Mouse (Mus musculus): ENCODE data around the gene Tgfbr2. TPM values are rescaled to one million over a fixed set of nuclear protein-coding genes. Genes with fewer than 3 reads are reported as not detected.

Tgfbr2 gene
- polyA plus RNA-seq, 1 experiment from 2014 or later, result 39.4 TPM

GRCm38 (mm10) chr9:116090296-116090695, 84.9 kb downstream of the Tgfbr2 start:
- no peak overlapping the region for H3K4me3 ChIP-seq (ENCODE audit: low read depth, low read length)
- H3K9me3 ChIP-seq (ENCODE audit: control insufficient read depth, low read length), result no peaks in the 10 kb centered on the region
- no peak overlapping the region for H3K27ac ChIP-seq (ENCODE audit: low read depth)
- H3K4me1 ChIP-seq (replicated peaks; ENCODE audit: control insufficient read depth, insufficient read depth, low read length), result peaks cover 11% of the 10 kb centered on the region
- peaks cover 44% of the 10 kb centered on the region for H3K36me3 ChIP-seq (ENCODE audit: control insufficient read depth, insufficient read depth, low read length)
- H3K9ac ChIP-seq (ENCODE audit: low read length), result no peak overlapping the region
- WGBS, result 89% methylated on average over 9 of the region's 9 CpGs
- no peak for ATAC-seq (replicated peaks; ENCODE audit: low FRiP score, low TSS enrichment, low read depth)
- no peaks in the 10 kb centered on the region for H3K27me3 ChIP-seq (replicated peaks; ENCODE audit: control insufficient read depth, insufficient read depth, low read length)
- no peak overlapping the region for H3K4me2 ChIP-seq (ENCODE audit: low read length)
- DNase-seq (ENCODE audit: low spot score), result no peak

- Histone ChIP-seq H3K9me3 (ENCODE audit: control insufficient read depth, low read length) (no peaks in the 10 kb centered on the region), H3K36me3 (ENCODE audit: control insufficient read depth, insufficient read depth, low read length) (peaks cover 44% of the 10 kb centered on the region), H3K4me3 (ENCODE audit: low read depth, low read length) (no peak overlapping the region), H3K27me3 (replicated peaks; ENCODE audit: control insufficient read depth, insufficient read depth, low read length) (no peaks in the 10 kb centered on the region), H3K9ac (ENCODE audit: low read length) (no peak overlapping the region), H3K4me1 (replicated peaks; ENCODE audit: control insufficient read depth, insufficient read depth, low read length) (peaks cover 11% of the 10 kb centered on the region), H3K27ac (ENCODE audit: low read depth) (no peak overlapping the region), H3K4me2 (ENCODE audit: low read length) (no peak overlapping the region)
- no peak for ATAC-seq (replicated peaks; ENCODE audit: low FRiP score, low TSS enrichment, low read depth)
- WGBS, result 91% methylated on average over 9 of the region's 9 CpGs
- DNase-seq (ENCODE audit: low spot score), result no peak
Measured at GRCm38 (mm10) chr9:116088912-116089311, 86.2 kb downstream of the Tgfbr2 start.

- Histone ChIP-seq H3K9me3 (ENCODE audit: control insufficient read depth, low read length) (no peaks in the 10 kb centered on the region), H3K9ac (ENCODE audit: low read length) (no peak overlapping the region), H3K36me3 (ENCODE audit: control insufficient read depth, insufficient read depth, low read length) (peaks cover 40% of the 10 kb centered on the region), H3K4me1 (replicated peaks; ENCODE audit: control insufficient read depth, insufficient read depth, low read length) (peaks cover 10% of the 10 kb centered on the region), H3K27ac (ENCODE audit: low read depth) (no peak overlapping the region), H3K4me3 (ENCODE audit: low read depth, low read length) (no peak overlapping the region), H3K4me2 (ENCODE audit: low read length) (no peak overlapping the region), H3K27me3 (replicated peaks; ENCODE audit: control insufficient read depth, insufficient read depth, low read length) (no peaks in the 10 kb centered on the region)
- DNase-seq (ENCODE audit: low spot score) (peak; percentile 81), ATAC-seq (replicated peaks; ENCODE audit: low FRiP score, low TSS enrichment, low read depth) (no peak)
- 32% methylated on average over 5 of the region's 5 CpGs for WGBS
Measured at GRCm38 (mm10) chr9:116087880-116088279, 87.3 kb downstream of the Tgfbr2 start.

GRCm38 (mm10) chr9:116087263-116087662, 87.9 kb downstream of the Tgfbr2 start:
- Histone ChIP-seq H3K27ac (ENCODE audit: low read depth) (no peak overlapping the region), H3K4me1 (replicated peaks; ENCODE audit: control insufficient read depth, insufficient read depth, low read length) (peaks cover 5% of the 10 kb centered on the region), H3K9me3 (ENCODE audit: control insufficient read depth, low read length) (no peaks in the 10 kb centered on the region), H3K36me3 (ENCODE audit: control insufficient read depth, insufficient read depth, low read length) (peaks cover 34% of the 10 kb centered on the region), H3K9ac (ENCODE audit: low read length) (no peak overlapping the region), H3K4me2 (ENCODE audit: low read length) (no peak overlapping the region), H3K4me3 (ENCODE audit: low read depth, low read length) (no peak overlapping the region), H3K27me3 (replicated peaks; ENCODE audit: control insufficient read depth, insufficient read depth, low read length) (no peaks in the 10 kb centered on the region)
- DNase-seq (ENCODE audit: low spot score) (no peak), ATAC-seq (replicated peaks; ENCODE audit: low FRiP score, low TSS enrichment, low read depth) (no peak)
- 89% methylated on average over 5 of the region's 5 CpGs for WGBS

GRCm38 (mm10) chr9:116085999-116086398, 89.2 kb downstream of the Tgfbr2 start:
- H3K9me3 ChIP-seq (ENCODE audit: control insufficient read depth, low read length), result no peaks in the 10 kb centered on the region
- H3K9ac ChIP-seq (ENCODE audit: low read length), result no peak overlapping the region
- ATAC-seq (replicated peaks; ENCODE audit: low FRiP score, low TSS enrichment, low read depth) (no peak), DNase-seq (ENCODE audit: low spot score) (no peak)
- H3K27ac ChIP-seq (ENCODE audit: low read depth), result no peak overlapping the region
- no peak overlapping the region for H3K4me2 ChIP-seq (ENCODE audit: low read length)
- peaks cover 28% of the 10 kb centered on the region for H3K36me3 ChIP-seq (ENCODE audit: control insufficient read depth, insufficient read depth, low read length)
- no peak overlapping the region for H3K4me3 ChIP-seq (ENCODE audit: low read depth, low read length)
- 70% methylated on average over 6 of the region's 6 CpGs for whole genome bisulfite sequencing
- H3K27me3 ChIP-seq (replicated peaks; ENCODE audit: control insufficient read depth, insufficient read depth, low read length), result no peaks in the 10 kb centered on the region
- H3K4me1 ChIP-seq (replicated peaks; ENCODE audit: control insufficient read depth, insufficient read depth, low read length), result no peaks in the 10 kb centered on the region

- 85% methylated on average over 12 of the region's 12 CpGs for WGBS
- Histone ChIP-seq H3K9ac (ENCODE audit: low read length) (no peak overlapping the region), H3K4me1 (replicated peaks; ENCODE audit: control insufficient read depth, insufficient read depth, low read length) (no peaks in the 10 kb centered on the region), H3K36me3 (ENCODE audit: control insufficient read depth, insufficient read depth, low read length) (peaks cover 12% of the 10 kb centered on the region), H3K27me3 (replicated peaks; ENCODE audit: control insufficient read depth, insufficient read depth, low read length) (no peaks in the 10 kb centered on the region), H3K9me3 (ENCODE audit: control insufficient read depth, low read length) (no peaks in the 10 kb centered on the region), H3K4me2 (ENCODE audit: low read length) (no peak overlapping the region), H3K27ac (ENCODE audit: low read depth) (no peak overlapping the region), H3K4me3 (ENCODE audit: low read depth, low read length) (no peak overlapping the region)
- ATAC-seq (replicated peaks; ENCODE audit: low FRiP score, low TSS enrichment, low read depth) (no peak), DNase-seq (ENCODE audit: low spot score) (no peak)
Measured at GRCm38 (mm10) chr9:116084324-116084931, 90.7 kb downstream of the Tgfbr2 start.

- Histone ChIP-seq H3K27me3 (replicated peaks; ENCODE audit: control insufficient read depth, insufficient read depth, low read length) (no peaks in the 10 kb centered on the region), H3K9ac (ENCODE audit: low read length) (no peak overlapping the region), H3K9me3 (ENCODE audit: control insufficient read depth, low read length) (no peaks in the 10 kb centered on the region), H3K36me3 (ENCODE audit: control insufficient read depth, insufficient read depth, low read length) (peaks cover 6% of the 10 kb centered on the region), H3K27ac (ENCODE audit: low read depth) (no peak overlapping the region), H3K4me1 (replicated peaks; ENCODE audit: control insufficient read depth, insufficient read depth, low read length) (no peaks in the 10 kb centered on the region), H3K4me3 (ENCODE audit: low read depth, low read length) (no peak overlapping the region), H3K4me2 (ENCODE audit: low read length) (no peak overlapping the region)
- no peak for DNase-seq (ENCODE audit: low spot score)
- no peak for ATAC-seq (replicated peaks; ENCODE audit: low FRiP score, low TSS enrichment, low read depth)
- 91% methylated on average over 8 of the region's 8 CpGs for WGBS
Measured at GRCm38 (mm10) chr9:116083726-116084323, 91.3 kb downstream of the Tgfbr2 start.

GRCm38 (mm10) chr9:116083300-116083699, 91.9 kb downstream of the Tgfbr2 start:
- H3K36me3 ChIP-seq (ENCODE audit: control insufficient read depth, insufficient read depth, low read length), result 0 out of 2 replicates have a peak, but pooled peaks cover under 1% of the 10 kb centered on the region
- no peaks in the 10 kb centered on the region for H3K9me3 ChIP-seq (ENCODE audit: control insufficient read depth, low read length)
- H3K4me3 ChIP-seq (ENCODE audit: low read depth, low read length), result no peak overlapping the region
- DNase-seq (ENCODE audit: low spot score) (no peak), ATAC-seq (replicated peaks; ENCODE audit: low FRiP score, low TSS enrichment, low read depth) (no peak)
- H3K27me3 ChIP-seq (replicated peaks; ENCODE audit: control insufficient read depth, insufficient read depth, low read length), result no peaks in the 10 kb centered on the region
- H3K9ac ChIP-seq (ENCODE audit: low read length), result no peak overlapping the region
- no peak overlapping the region for H3K27ac ChIP-seq (ENCODE audit: low read depth)
- WGBS, result 89% methylated on average over 5 of the region's 5 CpGs
- no peak overlapping the region for H3K4me2 ChIP-seq (ENCODE audit: low read length)
- no peaks in the 10 kb centered on the region for H3K4me1 ChIP-seq (replicated peaks; ENCODE audit: control insufficient read depth, insufficient read depth, low read length)

GRCm38 (mm10) chr9:116081781-116082180, 93.4 kb downstream of the Tgfbr2 start:
- no peaks in the 10 kb centered on the region for H3K36me3 ChIP-seq (ENCODE audit: control insufficient read depth, insufficient read depth, low read length)
- H3K4me1 ChIP-seq (replicated peaks; ENCODE audit: control insufficient read depth, insufficient read depth, low read length), result no peaks in the 10 kb centered on the region
- H3K4me2 ChIP-seq (ENCODE audit: low read length), result no peak overlapping the region
- no peak overlapping the region for H3K4me3 ChIP-seq (ENCODE audit: low read depth, low read length)
- no peaks in the 10 kb centered on the region for H3K27me3 ChIP-seq (replicated peaks; ENCODE audit: control insufficient read depth, insufficient read depth, low read length)
- no peak overlapping the region for H3K9ac ChIP-seq (ENCODE audit: low read length)
- ATAC-seq (replicated peaks; ENCODE audit: low FRiP score, low TSS enrichment, low read depth) (no peak), DNase-seq (ENCODE audit: low spot score) (no peak)
- 78% methylated on average over 4 of the region's 4 CpGs for WGBS
- no peaks in the 10 kb centered on the region for H3K9me3 ChIP-seq (ENCODE audit: control insufficient read depth, low read length)
- H3K27ac ChIP-seq (ENCODE audit: low read depth), result no peak overlapping the region

All from intestine, embryonic 14.5 days (tissue).